Mouse (Mus musculus) B cell, adult 62 days (primary cell): ENCODE results near the gene 1190005I06Rik. TPM values are rescaled to one million over a fixed set of nuclear protein-coding genes. Genes with fewer than 3 reads are reported as not detected.

Experiments
- total RNA-seq: library from RNA; stranded (reverse); gene quantifications from 4 replicates; pipeline ENCODE4 v1.2.4, GENCODE M21; 2023

The 1190005I06Rik gene
- total RNA-seq: not detected in 4 replicates

GRCm38 (mm10) chr8:120647532-120647931, at the start of gene 1190005I06Rik:
1190005I06Rik (minus strand) TSS chr8:120647632.

GRCm38 (mm10) chr8:120668374-120668905, 21.0 kb upstream of the 1190005I06Rik start, which contains the start of gene Emc8:
Emc8 (minus strand) TSS chr8:120668573.

DNA sequence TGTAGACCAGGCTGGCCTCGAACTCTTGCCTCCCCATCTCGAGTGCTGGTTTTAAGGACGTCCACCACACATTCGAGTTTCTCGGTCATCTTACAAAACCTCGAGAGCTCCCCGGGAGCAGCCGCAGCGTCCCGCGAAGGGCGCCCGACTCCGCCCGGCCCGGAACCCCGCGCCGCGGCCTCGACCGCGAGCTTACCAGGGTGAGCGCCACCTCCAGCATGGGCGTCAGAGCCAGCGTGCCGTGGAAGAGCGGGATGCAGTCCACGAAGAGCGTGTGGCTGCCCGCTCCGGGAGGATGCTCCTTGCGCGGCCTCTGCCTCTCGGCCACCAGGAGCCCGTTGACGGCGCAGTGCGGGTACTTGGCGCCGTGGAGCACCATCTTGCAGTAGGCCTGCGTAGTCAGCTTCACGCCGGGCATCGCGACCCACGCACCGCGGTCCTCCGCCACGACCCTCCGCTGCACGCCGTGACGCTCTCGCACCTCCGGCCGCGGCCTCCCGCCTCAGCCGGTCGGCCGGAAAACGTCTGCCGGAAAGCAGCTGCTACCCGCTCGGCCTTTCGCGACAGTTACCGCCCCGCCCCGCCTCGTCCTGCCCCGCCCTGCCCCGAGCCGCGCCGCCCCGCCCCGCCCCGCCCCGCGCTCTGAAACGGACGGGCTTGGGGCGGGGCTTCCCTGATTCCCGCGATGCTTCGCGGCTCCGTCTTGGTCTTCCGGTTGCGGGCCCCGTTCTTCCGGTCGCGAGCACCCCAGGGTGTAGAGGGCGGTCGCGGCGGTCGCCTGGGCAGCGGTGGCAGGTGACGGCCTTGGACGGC, 20.3 kb upstream of the 1190005I06Rik start, which contains the start of the genes Gm27021 and Cox4i1:
Gm27021 (minus strand) TSS at position 519 of the 813 bp plus-strand sequence.
Cox4i1 (plus strand) TSS at position 662 of the 813 bp plus-strand sequence.

GRCm38 (mm10) chr8:120588908-120589771, 58.3 kb downstream of the 1190005I06Rik start, which contains the start of gene Gins2:
Gins2 (minus strand) TSS chr8:120589304.

Other genes with a start within 250 kb of the 1190005I06Rik start
- 1.3 to 5.6 TPM (median 3.5 TPM) in 4 replicates for gene Gins2, start 58.3 kb downstream of the 1190005I06Rik start, total RNA-seq
- gene Gm27021, start 20.4 kb upstream of the 1190005I06Rik start, total RNA-seq: not detected in 4 replicates
- gene Cox4i1, start 20.6 kb upstream of the 1190005I06Rik start, total RNA-seq: 411 to 426 TPM (median 423 TPM) in 4 replicates
- 18.5 to 41.0 TPM (median 29.8 TPM) in 4 replicates for gene Emc8, start 20.9 kb upstream of the 1190005I06Rik start, total RNA-seq
- gene Irf8, start 88.7 kb upstream of the 1190005I06Rik start, total RNA-seq: 384 to 420 TPM (median 390 TPM) in 4 replicates